11 mouse cellular contexts compared by ENCODE assay signal in the genomic region with DNA sequence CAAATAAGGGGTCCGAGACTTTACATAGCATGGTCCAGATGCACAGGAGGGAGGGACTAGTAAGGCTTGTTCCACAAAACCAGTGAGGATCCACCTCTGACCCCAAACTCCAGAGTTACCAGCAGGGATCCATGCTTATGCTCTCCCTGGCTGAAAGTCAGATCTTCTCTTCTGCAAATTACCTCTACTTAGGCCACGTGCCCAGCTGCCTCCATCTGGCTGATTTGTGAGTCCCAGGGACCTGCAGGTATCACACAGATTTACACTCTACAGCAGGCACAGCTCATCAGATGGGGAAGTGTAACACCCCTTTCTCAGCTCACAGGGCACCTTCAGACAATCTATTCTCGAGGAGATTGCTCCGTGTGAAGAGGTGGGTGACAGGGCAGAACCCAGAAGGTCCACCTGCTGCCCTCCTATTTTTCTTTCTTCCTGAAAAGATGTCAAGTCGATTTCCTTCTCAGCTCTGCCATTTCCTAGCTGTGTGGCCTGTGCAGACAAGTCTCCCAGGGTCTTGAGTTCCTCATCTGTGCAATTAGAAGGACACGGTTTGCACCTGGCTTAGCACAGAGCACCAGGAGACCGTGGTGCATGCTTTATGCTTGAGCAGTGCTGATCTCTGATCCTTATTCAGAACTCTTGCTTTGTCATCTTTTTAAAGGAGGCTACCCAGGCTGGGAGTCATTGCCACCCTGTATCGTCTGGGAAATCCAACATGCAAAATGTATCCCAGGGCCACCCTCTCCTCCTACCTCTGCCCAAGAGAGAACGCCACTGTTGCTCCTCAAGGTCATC.
"Had no signal": no experiment of that assay in that cellular context is flagged by ENCODE, and none has a peak within 500 bp of the region (broad histone marks: within the 10 kb centered on the region; RNA-seq: fewer than 3 reads in every experiment).

No protein-coding gene starts in this region.

- ATAC-seq: liver, embryonic 12.5 days had no signal

- H3K27me3 ChIP-seq: limb, embryonic 15.5 days; liver, embryonic 12.5 days had no signal

- H3K4me1 ChIP-seq: limb, embryonic 15.5 days; liver, embryonic 12.5 days; midbrain, embryonic 10.5 days had no signal

- H3K27ac ChIP-seq: limb, embryonic 15.5 days; liver, embryonic 12.5 days; midbrain, embryonic 10.5 days had no signal

- DNase-seq: kidney, adult 18-20 months; lung, embryonic 14.5 days; lung, postnatal 10 days; lung, postnatal 4 days; midbrain, embryonic 14.5 days; right cerebral cortex, adult 18-20 months; right cerebral cortex, postnatal 25 days; thymus, postnatal 36 days had no signal

- H3K4me3 ChIP-seq: limb, embryonic 15.5 days; liver, embryonic 12.5 days; midbrain, embryonic 10.5 days had no signal

- H3K4me2 ChIP-seq: limb, embryonic 15.5 days; liver, embryonic 12.5 days; lung, embryonic 14.5 days had no signal

- H3K9ac ChIP-seq: limb, embryonic 15.5 days; liver, embryonic 12.5 days; lung, embryonic 14.5 days had no signal

- H3K36me3 ChIP-seq: limb, embryonic 15.5 days; liver, embryonic 12.5 days; midbrain, embryonic 10.5 days had no signal
